Mouse (Mus musculus) heart, adult 2 months (tissue): Measurements from ENCODE around the gene Gm28510.
"Not testable (repeated sequence)": the region's sequence is repeated elsewhere in the genome, so short reads cannot be mapped to it uniquely, and the experiment has no call there.

ENCODE experiments used
- CTCF ChIP-seq: fragments of 200-600 bp; IDR thresholded peaks from 2 replicates; pipeline ENCODE4 v1.8.1; 2022; ENCODE audit warnings: antibody characterized with exemption, mild to moderate bottlenecking, moderate library complexity
- EP300 ChIP-seq: fragments of 200-500 bp; IDR thresholded peaks from 2 replicates; pipeline ENCODE4 v1.6.1; 2011; ENCODE audit warnings: low read depth, low read length, control low read depth; ENCODE audit not compliant: insufficient read depth

DNA sequence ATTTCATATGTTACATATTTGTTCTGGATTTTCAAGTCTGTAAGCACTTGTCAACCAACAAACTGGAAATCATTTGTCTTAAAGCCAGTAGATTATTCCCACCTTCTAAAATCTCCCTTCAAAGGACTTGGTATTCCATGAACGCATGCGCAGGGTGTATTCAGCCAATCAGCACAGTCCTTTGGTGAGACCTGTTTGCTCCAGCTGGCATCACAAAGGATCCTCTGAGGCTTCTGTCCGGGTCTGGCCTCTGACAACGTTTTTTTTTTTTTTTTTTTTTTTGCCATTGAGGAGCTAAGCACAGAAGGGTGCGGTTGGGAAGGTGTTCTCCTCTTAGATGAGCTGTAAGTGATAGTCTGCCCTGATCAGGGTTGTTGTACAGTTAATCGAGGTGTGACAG is at the start of gene Gm28510:
- not testable (repeated sequence) for TF ChIP-seq CTCF, EP300
